Mouse (Mus musculus) WW6 (cell line): Measurements from ENCODE around the gene Bhlhe23.

Source experiments
- DNase-seq: peaks from one replicate; pipeline ENCODE4 v3.0.0-alpha.2; 2013; ENCODE audit warnings: low read depth, low spot score

Bhlhe23 gene

GRCm38 (mm10) chr2:180776793-180777192 lies at the start of gene Bhlhe23:
Gene Bhlhe23, minus strand, starts transcription at chr2:180776900.
- DNase-seq = no peak

- DNase-seq = no peak
These were observed 48.6 kb upstream of the Bhlhe23 start for GRCm38 (mm10) chr2:180825147-180825941.

GRCm38 (mm10) chr2:180824724-180825123 lies 48.0 kb upstream of the Bhlhe23 start:
- DNase-seq = no peak

GRCm38 (mm10) chr2:180824061-180824460 lies 47.4 kb upstream of the Bhlhe23 start:
- no peak for DNase-seq

GRCm38 (mm10) chr2:180822476-180822875 lies 45.8 kb upstream of the Bhlhe23 start:
- no peak for DNase-seq

DNA sequence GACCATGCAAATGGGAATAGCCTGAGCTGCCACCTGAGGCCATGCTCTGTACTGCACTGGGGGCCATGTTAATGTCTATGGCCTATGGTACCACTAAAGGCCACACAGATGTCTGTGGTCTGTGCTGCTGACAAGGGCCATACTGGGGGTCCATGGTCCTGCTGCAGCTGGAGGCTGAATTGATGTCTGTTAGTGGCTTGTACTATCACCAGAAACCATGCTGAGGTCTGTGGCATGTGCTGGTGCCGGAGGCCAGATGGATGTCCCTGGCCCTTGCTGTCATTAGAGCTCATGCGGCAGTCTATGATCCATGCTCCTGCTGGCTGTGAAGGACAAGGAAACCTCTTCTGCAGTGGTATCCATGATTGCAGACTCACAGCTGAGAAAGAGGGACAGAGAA lies 42.8 kb upstream of the Bhlhe23 start:
- no peak for DNase-seq

GRCm38 (mm10) chr2:180816440-180817065 lies 39.9 kb upstream of the Bhlhe23 start:
- DNase-seq = no peak

DNA sequence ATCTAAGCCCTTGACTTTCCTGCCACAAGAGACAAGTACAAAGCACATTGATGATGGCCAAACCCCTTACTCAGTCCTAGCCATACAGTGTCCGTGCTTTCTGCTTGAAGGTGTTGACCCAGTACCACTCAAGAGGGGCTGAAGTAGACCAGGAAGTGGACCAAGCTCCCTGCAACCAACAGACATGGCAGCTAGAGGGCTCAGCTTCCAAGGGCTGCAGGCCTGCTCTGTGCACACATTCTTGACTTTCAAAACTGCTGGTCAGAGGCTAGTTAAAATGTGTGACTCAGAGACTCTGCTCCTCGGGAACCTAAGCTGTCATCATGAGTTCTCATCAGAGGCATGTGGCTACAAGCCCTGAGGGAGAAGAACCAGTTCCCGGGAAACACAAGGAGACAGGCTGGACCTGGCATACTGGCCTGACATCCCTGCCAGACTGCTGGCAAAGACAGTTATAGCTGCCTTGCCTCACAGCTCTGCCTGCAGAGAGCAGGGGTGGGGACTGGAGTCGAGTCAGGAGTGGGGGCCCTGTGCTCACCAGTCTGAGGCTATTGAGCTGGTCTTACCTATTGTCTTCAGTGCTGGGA lies 37.4 kb upstream of the Bhlhe23 start:
- DNase-seq = no peak

DNA sequence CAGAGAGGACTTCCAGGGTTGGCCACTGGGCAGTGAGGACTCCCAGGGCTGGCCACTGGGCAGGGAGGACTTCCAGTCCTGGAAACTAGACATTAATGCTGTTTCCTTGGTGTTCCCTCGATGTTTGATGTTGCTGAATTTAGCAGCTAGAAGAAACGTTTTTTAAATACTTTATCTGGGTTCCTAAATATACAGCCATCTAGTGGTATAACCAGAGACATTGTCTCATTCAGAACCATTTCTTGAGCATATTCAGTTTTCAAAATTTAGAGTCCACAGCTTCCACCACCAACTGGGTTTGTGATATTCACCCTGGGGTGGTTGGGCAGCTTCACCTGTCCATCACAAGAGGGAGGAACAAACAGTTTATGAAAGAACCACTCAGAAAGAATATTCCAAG lies 34.3 kb upstream of the Bhlhe23 start:
- no peak for DNase-seq

DNA sequence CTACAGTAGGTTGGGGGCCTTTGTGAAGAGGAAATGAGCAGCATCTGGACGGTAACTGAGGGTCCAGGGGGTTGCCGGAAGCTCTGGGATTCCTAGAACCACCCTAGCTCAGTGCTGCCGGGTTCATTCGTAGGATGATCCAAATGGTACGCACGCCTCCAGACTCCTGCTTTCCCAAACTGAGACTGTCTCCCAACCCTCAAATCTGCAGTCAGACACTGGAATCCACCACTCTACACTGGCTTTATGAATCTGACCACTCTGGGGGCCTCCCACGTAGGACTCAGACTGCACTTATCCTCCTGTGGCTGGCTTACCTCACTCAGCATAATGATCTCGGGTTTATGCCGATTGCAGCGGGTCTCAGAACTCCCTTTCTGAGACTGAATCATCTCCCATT lies 32.8 kb upstream of the Bhlhe23 start:
- DNase-seq = no peak

DNA sequence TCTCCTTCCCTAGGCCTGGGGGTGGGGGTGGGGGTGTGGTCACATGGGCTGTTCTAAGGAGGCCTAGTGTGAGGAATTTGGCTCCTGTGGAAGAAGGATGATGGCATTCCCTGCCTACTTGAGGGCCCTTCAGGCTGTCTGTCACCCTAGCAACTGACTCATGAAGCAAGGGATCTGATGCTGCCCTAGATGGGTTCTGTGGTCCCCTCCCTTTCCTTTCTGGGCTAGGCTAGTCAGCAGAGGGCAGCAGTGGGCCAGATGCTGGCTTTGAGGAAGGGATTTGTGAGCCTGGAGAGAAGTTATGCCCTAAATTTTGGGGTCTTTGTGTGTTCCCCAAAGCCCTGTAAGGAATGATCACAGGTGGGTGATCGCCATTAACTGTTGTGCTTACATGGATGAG lies 29.3 kb upstream of the Bhlhe23 start:
- DNase-seq = no peak

DNA sequence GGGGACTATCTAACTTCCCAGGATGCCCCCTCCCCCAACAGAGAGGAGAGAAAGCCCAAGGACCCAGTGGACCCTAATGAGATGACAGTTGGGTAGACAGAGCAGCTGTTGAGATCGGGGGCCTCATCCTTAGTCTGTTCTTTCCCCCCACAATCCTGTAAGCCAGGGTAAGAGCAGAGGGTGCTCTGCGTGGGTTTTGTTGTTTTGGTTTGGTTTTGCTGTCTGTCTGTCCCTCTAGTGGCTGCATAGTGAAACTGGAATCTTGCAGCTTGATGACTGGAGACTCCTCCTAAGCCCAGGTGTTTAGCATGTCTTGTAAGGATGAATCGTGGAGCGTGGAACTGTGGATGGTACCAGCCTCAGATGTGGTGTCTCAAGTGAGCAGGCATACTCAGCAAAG lies 19.3 kb upstream of the Bhlhe23 start:
- no peak for DNase-seq

DNA sequence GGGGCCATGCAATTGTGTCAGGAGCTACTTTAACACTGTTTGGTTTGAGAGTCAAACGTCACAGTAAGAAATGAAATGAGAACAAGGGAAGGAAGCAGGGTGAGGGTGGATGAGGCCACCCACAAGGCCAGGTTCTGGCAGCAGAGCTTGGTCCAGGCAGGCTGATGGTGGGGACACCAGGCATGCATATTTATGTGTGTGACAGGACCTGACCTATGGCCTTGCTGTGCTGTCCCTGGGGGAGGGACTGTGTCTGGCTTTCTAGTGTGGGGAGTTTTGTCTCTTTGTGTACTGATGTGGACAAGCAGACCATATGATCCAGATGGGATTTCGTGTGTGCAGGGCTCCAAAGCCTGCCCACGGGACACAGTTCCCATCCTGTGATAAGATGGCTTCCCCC lies 18.9 kb upstream of the Bhlhe23 start:
- DNase-seq = no peak

- no peak for DNase-seq
These were observed 17.7 kb upstream of the Bhlhe23 start for GRCm38 (mm10) chr2:180794422-180794821.

DNA sequence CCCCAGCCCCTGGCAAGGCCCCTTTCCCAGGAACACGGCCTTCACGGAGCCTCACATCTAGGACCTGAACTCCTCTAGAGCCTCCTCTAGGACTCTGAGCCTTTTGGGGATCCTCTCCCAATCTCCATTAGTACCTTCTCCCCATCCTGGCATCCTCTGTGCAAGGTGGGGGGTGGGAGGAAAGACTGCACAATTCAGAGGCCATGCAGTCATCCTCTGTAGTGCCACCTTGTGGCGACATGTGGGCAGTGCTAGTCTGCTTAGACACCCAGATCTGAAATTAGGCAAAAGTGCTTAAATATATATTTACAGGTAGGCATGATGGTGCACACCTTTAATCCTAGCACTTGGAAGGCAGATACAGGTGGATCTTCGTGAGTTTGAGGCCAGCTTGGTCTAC lies 15.0 kb upstream of the Bhlhe23 start:
- DNase-seq = no peak

DNA sequence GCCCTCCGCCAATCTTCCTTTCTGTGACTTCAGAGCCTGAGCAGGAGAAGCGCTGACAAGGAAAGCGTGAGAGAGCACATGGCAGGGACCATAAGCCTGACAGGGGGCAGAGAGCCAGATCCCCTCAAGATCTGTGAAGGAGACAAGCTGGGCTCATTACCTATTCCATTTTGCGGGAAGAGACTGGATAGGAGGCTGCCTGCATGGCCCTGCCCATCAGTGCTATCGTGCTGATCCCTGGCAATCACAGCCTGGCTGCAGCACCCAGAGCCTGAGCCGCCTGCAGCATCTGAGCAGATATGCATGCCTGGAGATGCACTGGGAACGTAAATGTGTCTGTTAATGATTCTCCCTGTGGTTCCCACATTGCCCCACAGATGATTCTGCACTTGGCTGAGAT lies 12.1 kb upstream of the Bhlhe23 start:
- DNase-seq = no peak

DNA sequence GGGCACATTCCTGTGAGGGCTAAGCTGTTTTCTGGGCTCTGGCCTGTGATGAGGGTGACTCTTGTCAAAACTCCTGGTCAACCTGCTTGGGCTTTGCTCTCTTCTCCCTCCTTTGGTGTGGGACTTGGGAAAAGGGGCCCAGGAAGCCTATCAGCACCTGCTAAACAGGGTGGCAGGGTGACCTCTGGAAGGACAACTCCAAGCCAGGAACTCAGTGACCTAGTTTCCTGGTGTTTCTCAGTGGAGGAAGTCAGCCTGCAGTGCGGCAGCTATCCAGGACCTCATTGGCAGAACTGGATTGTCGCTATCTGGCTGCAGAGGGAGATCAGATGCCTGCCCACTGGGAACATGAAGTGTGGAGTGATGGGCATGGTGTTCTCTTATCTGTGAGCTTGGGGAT lies 11.7 kb upstream of the Bhlhe23 start:
- DNase-seq = no peak

DNA sequence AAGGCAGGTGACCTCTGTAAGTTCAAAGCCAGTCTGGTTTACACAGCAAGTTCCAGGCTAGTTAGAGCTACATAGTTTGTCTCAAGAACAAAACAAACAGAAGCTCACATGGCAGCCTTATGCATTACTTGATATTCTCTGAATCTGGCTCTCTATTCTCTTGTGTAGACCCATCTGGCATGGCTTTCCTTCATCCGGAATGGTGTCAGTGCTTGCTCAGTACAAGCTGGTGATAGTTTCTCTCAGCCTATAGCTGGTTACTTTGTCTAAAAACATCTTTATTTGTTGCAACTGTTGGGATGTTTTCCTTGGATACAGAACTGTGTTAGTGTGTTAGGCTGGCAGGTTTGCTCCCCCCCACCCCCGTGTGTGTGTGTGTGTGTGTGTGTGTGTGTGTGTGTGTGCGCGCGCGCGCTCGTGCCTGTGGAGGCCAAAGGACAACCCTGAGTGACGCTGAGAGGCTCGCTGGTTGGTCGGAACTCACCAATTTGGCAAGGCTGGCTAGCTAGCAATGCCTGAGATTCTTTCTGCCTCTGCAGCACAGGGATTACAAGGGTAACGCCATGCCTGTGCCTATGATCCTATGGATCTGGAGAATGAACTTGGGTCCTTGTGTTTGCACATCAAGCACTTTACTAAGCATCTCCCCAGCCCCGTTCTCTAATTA lies 11.0 kb upstream of the Bhlhe23 start:
- no peak for DNase-seq

GRCm38 (mm10) chr2:180786732-180787131 lies 10.0 kb upstream of the Bhlhe23 start:
- no peak for DNase-seq

DNA sequence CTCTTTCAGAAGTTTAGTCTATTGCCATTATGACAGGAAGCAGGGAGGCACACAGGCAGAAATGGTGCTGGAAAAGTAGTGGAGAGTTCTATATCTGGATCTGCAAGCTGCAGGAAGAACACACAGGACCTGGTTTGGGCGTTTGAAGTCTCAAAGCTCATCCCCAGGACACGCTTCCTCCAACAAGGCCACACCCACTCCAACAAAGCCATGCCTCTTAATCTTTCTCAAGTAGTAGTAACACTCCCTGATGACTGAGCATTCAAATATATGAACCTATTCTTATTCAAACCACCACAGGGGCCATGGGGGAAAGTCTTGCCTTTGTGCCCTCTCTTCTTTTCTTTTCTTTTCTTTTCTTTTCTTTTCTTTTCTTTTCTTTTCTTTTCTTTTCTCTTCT lies 3.6 kb upstream of the Bhlhe23 start:
- no peak for DNase-seq

- DNase-seq = no peak
These were observed 2.8 kb upstream of the Bhlhe23 start for GRCm38 (mm10) chr2:180779226-180780104.
